Mouse (Mus musculus) myocyte (in vitro differentiated cells): ENCODE data around the gene Dnah3. TPM values are rescaled to one million over a fixed set of nuclear protein-coding genes. Genes with fewer than 3 reads are reported as not detected.

Source experiments
- polyA plus RNA-seq: library from polyadenylated mRNA; unstranded; fragments of >200 nt; fragmentation: generic; extraction: Trizol; gene quantifications from one replicate; pipeline ENCODE4 v1.2.1, GENCODE M21; 2012; ENCODE audit warnings: missing spikeins

Dnah3 gene
- polyA plus RNA-seq, 1 experiment, result 0.01 TPM

Other genes starting within 250 kb of the Dnah3 start
- 5.2 TPM for gene Lyrm1, start 199.4 kb downstream of the Dnah3 start, polyA plus RNA-seq
- gene Dcun1d3, start 199.0 kb downstream of the Dnah3 start, polyA plus RNA-seq, result 8.8 TPM
- 9.9 TPM for gene Tmem159, start 7.1 kb upstream of the Dnah3 start, polyA plus RNA-seq
- 0.08 TPM for gene Zp2, start 50.0 kb upstream of the Dnah3 start, polyA plus RNA-seq
- not detected for gene Anks4b, start 78.6 kb upstream of the Dnah3 start, polyA plus RNA-seq
- 9.8 TPM for gene Crym, start 106.8 kb upstream of the Dnah3 start, polyA plus RNA-seq
- not detected for gene Abca14, start 108.7 kb upstream of the Dnah3 start, polyA plus RNA-seq
- gene Abca15, start 233.4 kb upstream of the Dnah3 start, polyA plus RNA-seq, result not detected